Mouse (Mus musculus): ENCODE measurements at regions not wholly inside any gene's neighbourhood (a gene's known extent, or its start where the extent isn't known, plus 50 kb on each side); places are given as distances from the start of the nearest gene placed in this dataset.
A peak's percentile ranks its signal among the peaks of the same experiment; 100 is the strongest.

- DNase-seq (ENCODE audit: low spot score) = peak; percentile 61
Observed at GRCm38 (mm10) chr16:95811092-95811491, 109.2 kb downstream of the Ets2 start.

- no peak for DNase-seq (ENCODE audit: low spot score)
Observed at GRCm38 (mm10) chr16:95809127-95809876, 107.4 kb downstream of the Ets2 start.

DNA sequence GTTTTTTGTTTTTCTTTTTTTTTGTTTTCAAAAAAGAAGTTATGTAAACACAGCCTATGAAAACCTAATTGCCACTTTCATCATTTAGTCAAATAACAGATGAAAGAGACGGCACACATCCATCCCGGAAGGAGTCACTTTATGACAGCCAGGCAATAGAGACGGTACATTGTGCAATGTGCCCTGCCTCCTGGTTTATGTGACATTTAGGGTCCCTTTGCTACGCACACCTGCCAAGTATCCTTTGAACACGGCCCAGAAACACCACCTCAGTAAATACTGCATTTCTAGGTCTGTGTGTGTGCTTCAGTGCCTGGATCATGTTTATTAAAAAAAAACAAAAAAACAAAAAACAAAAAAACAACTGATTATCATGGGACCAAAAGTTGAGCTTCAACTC lies 104.6 kb downstream of the Ets2 start:
- no peak for DNase-seq (ENCODE audit: low spot score)

DNA sequence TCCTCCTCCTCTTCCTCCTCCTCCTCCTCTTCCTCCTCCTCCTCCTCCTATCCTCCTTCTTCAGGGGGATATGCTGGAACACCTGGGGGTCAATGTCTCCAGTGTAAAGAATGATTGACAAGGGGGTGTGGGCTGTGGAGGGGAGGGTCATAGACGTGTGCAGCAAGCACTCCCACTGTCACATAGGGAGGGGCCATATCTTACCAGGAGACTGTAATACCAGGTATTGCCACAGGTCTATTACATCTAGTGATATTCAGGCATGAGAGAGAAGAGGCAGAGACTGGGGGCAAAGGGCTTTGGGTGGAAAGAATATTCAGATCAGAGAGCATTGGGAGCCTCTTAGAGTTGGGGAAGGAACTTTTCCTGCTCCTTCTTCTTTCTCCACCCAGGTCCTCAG lies 102.3 kb downstream of the Ets2 start:
- DNase-seq (ENCODE audit: low spot score) = no peak

DNA sequence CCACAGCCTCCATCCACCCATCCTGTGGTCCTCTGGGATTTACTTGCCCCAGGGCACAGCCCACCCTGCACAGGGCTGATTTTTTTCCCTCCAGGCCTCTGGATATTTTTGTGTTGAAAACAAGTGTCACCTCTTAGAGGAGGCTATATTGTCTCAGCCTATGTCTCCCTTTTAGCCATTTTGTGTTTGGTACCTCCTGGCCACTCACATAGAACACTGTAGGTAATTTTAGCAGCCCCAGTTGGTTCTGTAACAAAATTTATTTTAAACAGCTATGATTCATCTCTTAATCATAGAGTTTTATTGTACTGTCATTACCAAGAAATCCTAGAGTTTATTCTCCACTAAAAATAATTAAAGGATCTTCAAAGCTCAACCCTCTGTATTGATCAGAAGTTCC lies 100.8 kb downstream of the Ets2 start:
- DNase-seq (ENCODE audit: low spot score) = no peak

- no peak for DNase-seq (ENCODE audit: low spot score)
Observed at GRCm38 (mm10) chr16:95802207-95802606, 100.3 kb downstream of the Ets2 start.

DNA sequence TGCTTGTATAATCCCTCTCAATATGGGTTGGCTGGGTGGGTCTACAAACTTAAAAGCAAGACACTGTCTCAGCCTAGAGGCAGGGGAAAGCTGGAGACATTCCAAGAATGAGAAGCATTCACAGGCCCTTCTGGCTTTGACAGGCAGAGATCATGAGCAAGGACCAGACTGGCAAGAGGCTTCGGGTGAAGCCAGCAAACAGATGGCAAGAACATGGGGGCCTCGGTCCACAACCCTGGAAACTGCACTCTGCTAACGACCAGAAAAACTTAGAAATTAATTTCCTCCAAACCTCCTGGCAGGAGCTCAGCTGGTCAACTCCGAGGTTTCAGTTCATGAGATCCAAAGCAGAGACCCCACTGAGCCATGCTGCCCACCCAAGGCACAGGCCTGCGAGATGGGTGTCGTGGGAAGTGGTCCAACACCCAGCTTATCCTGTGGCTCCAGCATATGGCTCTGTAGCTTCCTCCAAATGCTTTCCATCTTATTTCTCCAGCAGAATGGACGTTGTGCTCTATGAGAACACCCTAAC lies 99.1 kb downstream of the Ets2 start:
- DNase-seq (ENCODE audit: low spot score) = no peak

GRCm38 (mm10) chr16:95798582-95798981 lies 96.7 kb downstream of the Ets2 start:
- no peak for DNase-seq (ENCODE audit: low spot score)

DNA sequence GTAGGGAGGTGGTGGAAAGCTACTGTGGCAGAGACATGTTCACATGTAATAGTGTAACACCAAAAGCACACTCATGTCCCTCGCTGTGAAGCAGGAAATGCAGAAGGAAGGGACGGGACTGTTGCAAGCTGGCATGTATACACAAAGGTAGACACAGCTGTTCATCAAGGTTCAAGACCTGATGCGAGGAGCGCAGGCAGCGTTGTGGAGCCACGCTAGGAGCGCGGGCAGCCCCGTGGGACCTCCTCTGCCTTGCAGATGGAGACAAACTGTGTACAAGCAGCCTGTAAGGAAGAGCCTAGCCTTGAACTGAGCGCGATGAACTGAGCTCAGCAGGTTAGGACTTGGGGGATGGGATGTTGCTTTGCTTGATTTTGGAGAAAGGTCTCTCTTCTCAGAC lies 96.2 kb downstream of the Ets2 start:
- DNase-seq (ENCODE audit: low spot score) = no peak

- DNase-seq (ENCODE audit: low spot score) = no peak
Observed at GRCm38 (mm10) chr16:95797141-95797540, 95.3 kb downstream of the Ets2 start.

DNA sequence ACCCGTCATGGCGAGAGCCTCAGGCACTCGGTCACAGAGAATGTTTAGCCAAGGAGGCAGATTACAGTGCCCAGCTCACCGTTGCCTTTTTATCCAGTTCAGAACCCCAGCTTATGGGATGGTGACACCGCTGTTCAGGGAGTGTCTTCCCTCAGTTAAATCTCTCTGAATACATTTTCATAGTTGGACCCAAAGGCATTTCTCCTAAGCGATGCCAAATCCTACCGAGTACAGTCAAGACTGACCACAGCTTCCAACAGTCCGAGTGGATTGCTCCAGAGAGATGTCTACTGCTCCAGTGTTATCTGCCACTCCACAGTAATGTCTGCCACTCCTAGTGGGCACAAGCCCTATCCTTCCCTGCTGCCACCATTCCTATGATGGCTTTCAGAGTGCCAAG lies 93.0 kb downstream of the Ets2 start:
- no peak for DNase-seq (ENCODE audit: low spot score)

DNA sequence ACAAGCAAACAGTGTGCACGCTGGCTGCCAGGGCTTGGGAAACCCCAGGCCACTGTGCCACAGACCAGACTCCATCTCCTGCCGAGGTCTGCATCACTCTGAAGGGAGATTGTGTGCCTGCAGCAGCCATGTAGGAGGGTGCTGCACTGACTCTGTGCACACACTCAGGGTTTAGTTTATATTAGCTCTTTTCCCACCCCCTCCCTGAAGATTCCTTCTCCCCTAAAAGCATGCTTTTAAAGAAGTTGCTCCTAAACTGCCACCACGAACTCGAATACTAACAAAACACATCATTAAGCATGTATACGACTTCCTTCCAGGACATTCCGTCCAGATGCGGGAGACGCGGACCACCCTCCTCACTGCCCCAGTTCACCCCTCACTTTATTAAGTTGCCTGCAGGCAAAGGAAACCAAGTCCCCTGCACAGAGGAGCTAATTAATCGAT lies 92.4 kb downstream of the Ets2 start:
- no peak for DNase-seq (ENCODE audit: low spot score)

- no peak for DNase-seq (ENCODE audit: low spot score)
Observed at GRCm38 (mm10) chr16:95790691-95791090, 88.8 kb downstream of the Ets2 start.

- DNase-seq (ENCODE audit: low spot score) = no peak
Observed at GRCm38 (mm10) chr16:95789548-95789947, 87.7 kb downstream of the Ets2 start.

GRCm38 (mm10) chr16:95781681-95782080 lies 79.8 kb downstream of the Ets2 start:
- no peak for DNase-seq (ENCODE audit: low spot score)

GRCm38 (mm10) chr16:95780431-95780830 lies 78.6 kb downstream of the Ets2 start:
- DNase-seq (ENCODE audit: low spot score) = no peak

DNA sequence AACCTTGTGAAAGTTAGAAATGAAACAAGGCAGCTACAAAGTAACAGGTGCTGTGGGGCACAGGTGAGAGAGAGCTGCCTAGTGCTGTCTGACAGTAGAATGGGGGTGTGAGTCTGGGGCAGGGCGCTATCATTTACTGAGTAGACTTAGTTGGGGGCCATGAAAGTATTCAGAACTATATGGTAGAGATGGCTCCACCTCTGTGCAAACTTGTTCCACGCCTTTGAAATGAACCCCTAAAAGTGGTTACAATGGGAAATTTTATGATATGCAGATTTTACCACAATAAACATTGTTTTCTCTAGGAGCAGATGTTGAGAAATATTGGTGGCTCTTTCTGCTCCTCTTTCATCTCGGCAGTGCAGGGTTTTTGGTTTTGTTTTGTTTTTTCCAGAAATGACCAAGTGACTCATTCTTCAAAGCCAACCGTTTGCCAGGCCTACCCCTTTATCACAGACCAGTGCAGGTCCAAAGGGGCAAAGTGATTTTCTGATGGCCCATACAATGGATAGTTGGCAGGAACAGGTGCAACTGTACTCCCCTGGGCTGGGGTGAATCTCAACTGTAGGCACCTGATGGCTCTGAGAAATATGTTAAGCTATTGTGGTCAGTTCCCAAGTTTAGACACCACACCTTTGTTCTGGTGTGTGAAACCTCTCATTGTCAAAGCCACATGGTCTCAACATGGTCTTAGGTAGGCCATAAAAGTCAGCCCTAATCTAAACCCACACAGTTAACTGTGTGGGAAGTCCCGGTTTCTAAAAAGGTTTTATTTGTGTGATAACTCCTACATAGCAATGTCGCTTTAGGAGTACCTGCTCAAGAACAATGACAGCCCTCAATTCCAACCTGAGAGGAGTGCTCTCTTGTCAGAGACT lies 77.2 kb downstream of the Ets2 start:
- DNase-seq (ENCODE audit: low spot score) = no peak

GRCm38 (mm10) chr16:95778173-95778572 lies 76.3 kb downstream of the Ets2 start:
- no peak for DNase-seq (ENCODE audit: low spot score)

- no peak for DNase-seq (ENCODE audit: low spot score)
Observed at GRCm38 (mm10) chr16:95776610-95777363, 74.9 kb downstream of the Ets2 start.

- no peak for DNase-seq (ENCODE audit: low spot score)
Observed at GRCm38 (mm10) chr16:95776010-95776409, 74.1 kb downstream of the Ets2 start.

DNA sequence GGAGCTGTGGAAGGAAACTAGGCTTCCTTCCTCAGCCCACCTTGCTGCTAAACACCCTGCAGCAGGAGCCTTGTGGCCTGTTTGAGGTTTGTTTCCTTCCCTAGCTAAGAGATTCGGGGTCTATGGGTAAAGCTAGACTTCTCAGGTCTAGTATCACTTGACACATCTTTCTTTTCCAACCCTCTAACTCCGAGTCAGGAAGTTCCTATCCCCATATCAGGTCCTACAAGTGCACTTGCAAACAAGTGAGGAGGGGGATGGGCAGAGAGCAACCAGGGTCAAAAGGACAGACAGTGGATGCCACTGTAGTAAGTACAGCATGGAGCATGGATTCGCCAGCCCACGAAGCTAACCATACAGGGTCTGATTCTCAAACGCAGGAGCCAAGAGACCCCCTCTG lies 73.5 kb downstream of the Ets2 start:
- no peak for DNase-seq (ENCODE audit: low spot score)

DNA sequence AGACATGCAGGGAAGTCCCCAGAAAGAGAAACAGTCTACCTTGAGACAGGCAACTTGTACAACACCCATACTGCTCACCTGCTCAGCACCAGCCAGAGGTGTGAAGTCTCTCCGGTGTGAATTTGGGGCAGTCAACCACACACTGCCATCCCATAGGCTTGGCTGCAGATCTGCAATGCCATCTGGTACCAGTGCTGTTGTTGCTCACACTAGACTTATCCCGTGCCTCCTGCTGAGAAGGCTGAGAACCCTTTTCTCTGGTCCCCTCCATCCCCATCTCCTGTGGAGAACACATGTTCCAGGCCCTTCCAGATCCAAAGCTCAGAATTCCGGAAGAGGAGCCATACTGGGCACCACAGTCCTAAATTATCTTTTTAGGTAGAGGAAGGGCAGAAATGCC lies 71.3 kb downstream of the Ets2 start:
- no peak for DNase-seq (ENCODE audit: low spot score)
